Comparison of ENCODE assay signal across 9 mouse cellular contexts in the genomic region with DNA sequence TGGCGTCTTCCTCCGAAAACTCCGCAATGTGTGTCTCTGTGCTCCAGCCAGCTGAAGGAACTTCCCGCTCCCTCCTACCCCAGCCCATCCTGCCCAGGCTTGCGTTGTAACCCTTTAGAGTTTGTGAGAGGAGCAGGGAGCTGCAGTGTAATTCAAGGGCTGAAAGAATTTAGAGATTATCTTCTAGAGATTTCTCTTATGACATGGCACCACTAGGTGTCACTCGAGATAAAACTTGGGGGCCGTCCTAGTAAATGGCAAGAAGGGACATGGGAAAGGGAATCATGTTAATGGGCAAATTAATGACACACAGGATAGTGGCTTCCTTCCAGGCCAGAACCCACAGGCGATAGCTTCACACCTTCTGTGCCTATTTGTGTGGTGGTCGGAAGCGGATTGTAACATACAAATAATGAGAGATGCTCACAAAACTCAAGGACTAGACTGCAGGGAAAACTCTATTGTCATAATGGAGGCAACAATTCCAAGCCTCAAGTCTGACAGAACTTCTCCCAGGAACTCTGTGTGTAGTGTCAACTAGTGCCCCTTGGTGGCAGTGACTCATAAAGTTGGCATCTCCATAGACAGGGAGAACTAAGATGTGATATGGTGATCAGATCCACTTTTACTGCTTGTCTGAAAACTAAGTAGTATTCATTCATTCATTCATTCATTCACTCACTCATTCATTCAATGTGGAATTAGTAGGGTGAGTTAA. TPM values are rescaled to one million over a fixed set of nuclear protein-coding genes. Genes with fewer than 3 reads are reported as not detected.
DNase-seq lines count a peak whose midpoint lies in the region; ATAC-seq lines count a peak whose summit lies in the region.
"Had no signal": no experiment of that assay in that cellular context is flagged by ENCODE, and none has a peak within 500 bp of the region (broad histone marks: within the 10 kb centered on the region; RNA-seq: fewer than 3 reads in every experiment).

No protein-coding gene starts in this region.

- no peaks in the 10 kb centered on the region for H3K27me3 ChIP-seq in midbrain, embryonic 13.5 days

- no peaks in the 10 kb centered on the region for H3K36me3 ChIP-seq in midbrain, embryonic 13.5 days

- H3K4me3 ChIP-seq in midbrain, embryonic 13.5 days (replicated peaks), result no peak overlapping the region

- no peak overlapping the region for H3K27ac ChIP-seq in midbrain, embryonic 13.5 days

- no peaks in the 10 kb centered on the region for H3K9me3 ChIP-seq in midbrain, embryonic 13.5 days

- peak; percentile 75; the same call in 1 of the 2 replicates for ATAC-seq in midbrain, embryonic 13.5 days
- ATAC-seq in erythroblast, adult 5-6 weeks (replicated peaks; ENCODE audit: low FRiP score, poor library complexity, severe bottlenecking), result no peak

- no peak overlapping the region for H3K4me2 ChIP-seq in midbrain, embryonic 13.5 days (replicated peaks)

- H3K9ac ChIP-seq in midbrain, embryonic 13.5 days (replicated peaks), result no peak overlapping the region

- H3K4me1 ChIP-seq in midbrain, embryonic 13.5 days (replicated peaks), result no peaks in the 10 kb centered on the region

- 59% methylated on average over 10 of the region's 10 CpGs for WGBS in midbrain, embryonic 13.5 days

- peak; percentile 44 for DNase-seq in gastrocnemius, adult 18-20 months (ENCODE audit: low spot score)
- DNase-seq in gastrocnemius, adult 8-10 months (ENCODE audit: low spot score in 2 of 2), result no peak
- peak; percentile 88 for DNase-seq in 3T3-L1 (ENCODE audit: low read depth, low spot score)
- DNase-seq in brain, embryonic 18.5 days (ENCODE audit: low read depth, low spot score), result peak; percentile 10
- peak; percentile 53 for DNase-seq in forelimb bud, embryonic 11.5 days (ENCODE audit: low read depth, low spot score)
- DNase-seq in layer of hippocampus, postnatal 25 days (ENCODE audit: extremely low spot score in 1 of 2, low spot score in 1 of 2), result peak; percentile 10 to 61

RNA-seq across cellular contexts. Expression of a gene that starts 6.1 kb away (rescaled TPM):
- not detected for total RNA-seq in gastrocnemius, adult 18-20 months (2021)
- not detected for total RNA-seq in gastrocnemius, adult 8-10 months (2022)
- total RNA-seq in layer of hippocampus, postnatal 25 days (2021), result not detected
- polyA plus RNA-seq in midbrain, embryonic 13.5 days (2015; fragmentation: Nextera tagmentation; extraction: Ambion mirVana), result not detected in 2 replicates
- total RNA-seq in erythroblast, adult 5-6 weeks (2015; ENCODE audit: low replicate concordance), result not detected in 2 replicates
- total RNA-seq in erythroblast, adult 5-6 weeks (2017; ENCODE audit: low replicate concordance), result not detected in 2 replicates
- polyA plus RNA-seq: large intestine, adult 2 months had no signal

Comparison
In these comparisons a context has a peak if more than half of its experiments do, and no peak if none do; other contexts are left out.
1. DNase-seq: peak in gastrocnemius, adult 18-20 months (single experiment), 3T3-L1 (single experiment), brain, embryonic 18.5 days (single experiment), forelimb bud, embryonic 11.5 days (single experiment) and layer of hippocampus, postnatal 25 days (2 of 2); none in gastrocnemius, adult 8-10 months (0 of 2).